Mouse (Mus musculus) granulocyte monocyte progenitor cell, adult 5-6 weeks (primary cell): ENCODE measurements at regions not wholly inside any gene's neighbourhood (a gene's known extent, or its start where the extent isn't known, plus 50 kb on each side); places are given as distances from the start of the nearest gene placed in this dataset.

ENCODE experiments used
- ATAC-seq: replicated peaks from 2 replicates; pipeline ENCODE4 v1.8.0; 2016; ENCODE audit warnings: mild to moderate bottlenecking, moderate TSS enrichment, inconsistent platforms; ENCODE audit not compliant: poor library complexity, severe bottlenecking

DNA sequence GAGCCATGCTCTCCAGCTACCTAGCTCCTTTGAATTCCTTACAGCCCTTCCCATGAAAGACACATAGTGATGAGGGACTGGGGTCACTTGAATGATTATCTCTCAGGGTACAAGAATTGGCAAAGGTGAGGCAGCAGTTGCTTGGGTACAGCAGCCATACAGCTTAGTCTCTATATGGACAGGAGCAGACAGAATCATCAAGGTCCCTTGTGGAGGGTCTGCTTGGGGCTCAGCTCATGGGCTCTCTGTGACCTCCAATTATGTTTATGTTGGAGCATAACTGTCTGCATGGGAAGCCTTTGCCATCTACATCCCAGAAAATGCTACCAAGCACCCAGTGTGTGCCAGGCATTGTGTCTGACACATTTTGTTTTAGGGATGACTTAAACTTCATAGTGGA, 118.4 kb upstream of the Lhcgr start:
- no peak for ATAC-seq

DNA sequence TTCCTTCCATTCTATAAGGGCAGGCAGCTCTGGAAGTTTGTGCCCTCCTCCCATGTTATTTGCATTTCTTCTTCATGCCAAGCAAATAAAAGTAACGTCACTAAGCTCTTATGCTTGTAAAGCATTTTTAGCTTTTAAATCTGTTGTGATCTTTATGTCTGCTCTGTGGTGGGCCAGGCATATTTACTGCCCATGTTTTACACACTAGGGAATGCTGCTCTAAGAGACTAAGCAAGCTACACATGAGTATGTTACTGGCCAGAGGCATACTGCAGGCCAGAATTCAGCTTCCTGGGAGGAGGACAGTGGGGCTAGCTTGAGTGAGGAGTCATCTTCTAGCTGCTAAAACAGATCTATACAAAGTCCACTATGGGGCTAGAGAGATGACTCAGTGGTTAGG, 110.0 kb upstream of the Lhcgr start:
- no peak for ATAC-seq

DNA sequence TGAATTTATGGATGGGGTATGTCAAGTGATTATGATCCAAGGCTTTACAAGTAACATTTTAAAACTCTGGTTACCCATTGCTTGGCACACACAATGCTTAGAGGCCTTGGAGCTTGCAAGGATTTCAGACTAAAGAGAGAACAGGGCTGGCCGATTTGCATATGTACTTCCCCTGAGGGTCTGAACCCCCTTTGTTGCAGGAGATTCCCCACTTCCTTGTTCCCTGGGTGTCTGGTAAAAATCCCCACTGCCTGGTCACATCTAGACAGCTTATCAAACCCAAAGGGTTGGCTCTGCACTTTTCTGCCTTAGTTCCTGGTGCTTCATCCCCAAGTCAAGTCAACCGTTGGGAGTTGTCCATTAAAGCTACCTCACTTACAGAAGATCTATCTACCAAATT, 109.1 kb upstream of the Lhcgr start:
- ATAC-seq: no peak

DNA sequence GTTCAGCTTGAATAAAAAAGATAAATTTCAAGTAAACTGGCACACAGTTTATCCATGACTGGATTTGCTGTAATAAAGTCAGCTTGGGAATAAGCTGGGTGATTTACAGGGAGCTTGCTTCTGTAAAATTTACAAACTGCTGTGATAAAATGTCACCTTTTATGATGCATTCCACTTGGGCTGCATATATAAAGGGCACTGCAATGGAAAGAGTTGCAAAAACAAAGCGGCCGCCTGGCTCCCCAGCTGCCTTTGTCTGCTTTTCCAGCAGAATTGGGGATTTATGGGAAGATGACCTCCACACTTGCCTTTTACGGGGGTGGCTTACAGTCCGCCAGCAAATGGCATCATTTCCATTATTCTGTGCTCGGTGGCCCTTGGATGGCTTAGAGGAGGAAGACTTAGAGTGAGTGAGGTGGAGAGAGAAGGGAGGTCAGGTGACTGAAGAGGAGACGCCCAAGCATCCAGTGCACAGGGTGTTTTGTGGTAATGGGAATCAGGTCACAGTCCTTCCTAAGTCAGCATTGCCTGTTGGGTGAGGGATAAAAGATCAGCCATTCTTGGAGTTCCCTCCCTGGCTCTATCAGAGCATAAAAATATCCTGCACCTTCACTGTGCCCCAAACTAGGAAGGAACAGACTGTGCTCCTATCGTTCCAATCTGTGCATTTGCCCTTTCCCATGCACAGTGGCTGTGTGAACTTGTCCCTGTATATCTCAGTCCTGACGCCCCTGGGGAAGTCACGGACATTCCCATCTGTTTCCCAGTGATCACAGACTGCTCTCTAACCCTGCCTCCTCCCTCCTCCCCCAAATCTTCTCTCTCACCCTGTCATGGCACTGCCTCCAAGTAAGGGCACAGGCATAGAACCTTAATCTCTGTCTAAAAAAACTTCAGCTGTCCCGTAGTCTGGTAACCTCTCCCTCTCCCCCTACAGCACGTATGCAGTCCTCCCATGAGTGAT, 107.2 kb upstream of the Lhcgr start:
- no peak for ATAC-seq

GRCm38 (mm10) chr17:88893451-88893850, 101.7 kb upstream of the Lhcgr start:
- ATAC-seq: no peak

DNA sequence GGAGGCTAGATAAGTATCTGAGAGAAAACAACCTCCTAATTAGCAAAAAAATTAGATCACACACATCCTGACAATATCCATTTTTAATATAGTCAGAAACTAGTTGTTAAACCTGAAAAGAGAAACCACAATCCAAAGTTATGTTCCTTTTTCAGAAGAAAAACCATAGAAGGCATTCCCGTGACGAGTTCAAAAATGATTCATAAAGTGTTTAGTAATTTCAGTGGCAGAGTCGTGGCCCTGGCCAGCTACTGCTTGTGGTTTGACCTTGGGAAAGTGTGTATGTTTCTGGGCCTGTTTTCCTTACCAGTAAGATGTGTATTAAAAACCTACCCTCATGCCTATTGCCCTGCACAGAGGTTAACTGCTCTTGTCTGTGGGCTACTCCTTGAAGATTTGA, 93.7 kb upstream of the Lhcgr start:
- ATAC-seq: no peak

- ATAC-seq: peak; percentile 20
Measured at GRCm38 (mm10) chr17:88879736-88880135, 87.9 kb upstream of the Lhcgr start.

- ATAC-seq: no peak
Measured at GRCm38 (mm10) chr17:88870342-88870985, 78.7 kb upstream of the Lhcgr start.

- ATAC-seq: no peak
Measured at GRCm38 (mm10) chr17:88864631-88865030, 72.8 kb upstream of the Lhcgr start.

DNA sequence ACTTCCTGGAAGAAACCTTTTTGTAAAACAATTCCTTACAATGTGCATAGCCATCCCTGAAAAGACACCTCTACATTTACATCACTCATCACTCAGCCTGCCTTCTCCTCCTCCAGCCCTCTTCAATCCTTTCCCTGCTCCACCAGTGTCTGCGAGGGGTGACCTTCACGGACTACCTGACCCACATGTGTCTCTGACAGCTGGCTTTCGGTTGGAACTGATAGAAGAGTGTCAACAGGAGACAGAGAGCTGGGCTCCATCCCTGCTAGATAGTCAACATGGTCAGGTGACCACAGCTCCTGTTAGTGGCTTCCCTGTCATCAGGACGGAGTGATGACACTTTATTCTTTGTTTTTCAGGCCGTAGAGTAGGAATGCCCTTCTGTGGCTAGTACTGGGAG, 72.4 kb upstream of the Lhcgr start:
- no peak for ATAC-seq

GRCm38 (mm10) chr17:88861128-88861527, 69.3 kb upstream of the Lhcgr start:
- no peak for ATAC-seq

GRCm38 (mm10) chr17:88860576-88860975, 68.8 kb upstream of the Lhcgr start:
- no peak for ATAC-seq

DNA sequence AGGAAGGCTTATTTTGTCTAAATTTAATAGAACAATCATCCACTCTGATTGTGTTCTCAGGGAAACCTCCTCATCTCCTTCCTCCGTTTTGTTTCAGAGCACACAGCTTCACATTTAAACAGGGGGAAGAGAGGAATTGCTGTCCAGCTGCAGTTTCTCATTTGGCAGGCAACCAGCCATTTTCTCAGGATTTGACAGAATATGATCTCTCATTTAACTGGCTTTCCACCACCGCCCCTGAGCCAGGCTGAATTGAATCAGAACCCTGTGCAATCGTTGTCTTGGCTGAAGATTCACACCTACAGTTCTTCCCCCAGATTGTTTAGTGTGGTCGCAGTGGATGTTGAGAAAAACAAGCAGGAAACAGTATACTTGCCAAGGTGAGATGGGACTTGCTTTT, 66.9 kb upstream of the Lhcgr start:
- ATAC-seq: no peak

GRCm38 (mm10) chr17:88847255-88847654, 55.5 kb upstream of the Lhcgr start:
- ATAC-seq: no peak

GRCm38 (mm10) chr17:88845278-88845677, 53.5 kb upstream of the Lhcgr start:
- ATAC-seq: no peak
